Comparison of ENCODE assay signal across 35 mouse cellular contexts in genomic region chr14:32125256-32125655, GRCm38 (mm10). TPM values are rescaled to one million over a fixed set of nuclear protein-coding genes. Genes with fewer than 3 reads are reported as not detected.
"Had no signal": no experiment of that assay in that cellular context is flagged by ENCODE, and none has a peak within 500 bp of the region (broad histone marks: within the 10 kb centered on the region; RNA-seq: fewer than 3 reads in every experiment).

No protein-coding gene starts in this region.

RNA-seq across cellular contexts. Expression of gene Msmb, which starts 16.6 kb away (rescaled TPM):
- total RNA-seq: common myeloid progenitor, adult 5-6 weeks; forebrain, postnatal 0 days; gastrocnemius, adult 18-20 months; gastrocnemius, adult 2 months; gastrocnemius, adult 8-10 months; gastrocnemius, postnatal 10 days; gastrocnemius, postnatal 14 days; gastrocnemius, postnatal 25 days; gastrocnemius, postnatal 36 days; gastrocnemius, postnatal 4 days; granulocyte monocyte progenitor cell, adult 5-6 weeks; heart, adult 18-20 months; heart, adult 2 months; heart, adult 8-10 months had no signal
- polyA plus RNA-seq: cortical plate, adult 2 months; embryonic facial prominence, embryonic 10.5 days; embryonic facial prominence, embryonic 11.5 days; embryonic facial prominence, embryonic 12.5 days; embryonic facial prominence, embryonic 13.5 days; embryonic facial prominence, embryonic 14.5 days; embryonic facial prominence, embryonic 15.5 days; erythroblast, embryonic 14.5 days; forebrain, embryonic 10.5 days; forebrain, embryonic 11.5 days; forebrain, embryonic 12.5 days; forebrain, embryonic 13.5 days; forebrain, embryonic 14.5 days; forebrain, embryonic 15.5 days; forebrain, embryonic 16.5 days; forebrain, postnatal 0 days; frontal cortex, adult 2 months; gonadal fat pad, adult 2 months; heart, adult 2 months; heart, embryonic 10.5 days; heart, embryonic 11.5 days; heart, embryonic 12.5 days; heart, embryonic 13.5 days had no signal
